Mouse (Mus musculus) kidney, embryonic 15.5 days (tissue): ENCODE measurements at regions not wholly inside any gene's neighbourhood (a gene's known extent, or its start where the extent isn't known, plus 50 kb on each side); places are given as distances from the start of the nearest gene placed in this dataset.
A peak's percentile ranks its signal among the peaks of the same experiment; 100 is the strongest.

Experiments
- ATAC-seq: fragments of 200-750 bp; cut with Nextera tagmentation; replicated peaks from 2 replicates; pipeline ENCODE4 v1.8.0; 2017; ENCODE audit warnings: moderate TSS enrichment; ENCODE audit not compliant: low FRiP score
- H3K27ac ChIP-seq: fragments of 300-500 bp; sonication (generic); 2 replicates; pipeline ENCODE4 v1.5.1; 2015; ENCODE audit warnings: mild to moderate bottlenecking, inconsistent platforms
- H3K27me3 ChIP-seq: fragments of 300-500 bp; sonication (generic); 2 replicates; pipeline ENCODE4 v1.6.1; 2015; ENCODE audit warnings: inconsistent platforms
- H3K36me3 ChIP-seq: fragments of 300-500 bp; sonication (generic); 2 replicates; pipeline ENCODE4 v1.6.1; 2015; ENCODE audit warnings: inconsistent platforms
- H3K4me1 ChIP-seq: fragments of 300-500 bp; sonication (generic); 2 replicates; pipeline ENCODE4 v1.6.1; 2015; ENCODE audit warnings: inconsistent platforms
- H3K4me2 ChIP-seq: fragments of 300-500 bp; sonication (generic); 2 replicates; pipeline ENCODE4 v1.6.1; 2015; ENCODE audit warnings: moderate library complexity, mild to moderate bottlenecking, inconsistent platforms
- H3K4me3 ChIP-seq: fragments of 300-500 bp; sonication (generic); replicated peaks from 2 replicates; pipeline ENCODE4 v1.5.1; 2015; ENCODE audit warnings: mild to moderate bottlenecking, inconsistent platforms
- H3K9ac ChIP-seq: fragments of 300-500 bp; sonication (generic); 2 replicates; pipeline ENCODE4 v1.6.1; 2015; ENCODE audit warnings: mild to moderate bottlenecking, inconsistent platforms
- H3K9me3 ChIP-seq: fragments of 300-500 bp; sonication (generic); replicated peaks from 2 replicates; pipeline ENCODE4 v1.6.1; 2016; ENCODE audit warnings: inconsistent platforms
- WGBS: fragments of 180-500 bp; shearing (Covaris S2); methylation state at CpG from one replicate; pipeline ENCODE4 v1.1.7; 2015; ENCODE audit warnings: mixed read lengths; 5-methylcytosine and 5-hydroxymethylcytosine counted together

DNA sequence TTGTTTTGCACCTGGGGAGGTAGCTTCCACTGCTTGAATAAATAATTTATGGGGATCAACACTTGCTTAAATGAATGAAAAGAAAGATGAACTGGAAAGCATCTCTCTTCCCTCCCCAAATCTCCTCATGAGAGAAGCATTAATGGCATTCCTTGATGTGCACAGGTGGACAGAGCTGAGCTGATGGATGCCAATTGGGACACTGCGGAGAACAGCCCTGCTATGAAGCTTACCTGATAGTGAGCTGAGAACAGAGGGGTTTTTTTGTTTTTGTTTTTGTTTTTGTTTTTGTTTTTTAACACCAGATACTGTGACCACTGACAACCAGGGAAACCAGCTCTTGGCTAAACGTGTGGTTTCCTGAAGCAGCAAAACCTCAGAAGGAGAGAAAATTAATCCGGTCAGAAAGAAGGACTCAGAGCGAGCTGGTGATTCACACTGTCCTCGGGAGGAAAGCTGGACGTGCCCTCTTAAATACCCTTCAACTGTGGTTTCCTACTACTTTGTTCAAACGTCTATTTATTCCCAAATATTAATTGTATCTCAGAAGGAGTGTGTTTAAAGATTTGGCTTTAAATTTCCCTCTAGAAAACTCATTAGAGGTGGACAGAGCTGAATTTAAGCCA, 128.0 kb upstream of the Zfand5 start:
- Histone ChIP-seq H3K9ac (no peak overlapping the region), H3K27me3 (no peaks in the 10 kb centered on the region), H3K4me2 (peak overlapping the region; percentile 37), H3K4me3 (no peak overlapping the region), H3K27ac (0 out of 2 replicates have a peak overlapping the region, but pooled peaks have one; percentile 30), H3K9me3 (no peaks in the 10 kb centered on the region), H3K4me1 (peaks cover 20% of the 10 kb centered on the region), H3K36me3 (no peaks in the 10 kb centered on the region)
- 0 out of 2 replicates have a peak, but pooled peaks have one; percentile 24 for ATAC-seq
- 28% methylated on average over 7 of the region's 7 CpGs for WGBS

DNA sequence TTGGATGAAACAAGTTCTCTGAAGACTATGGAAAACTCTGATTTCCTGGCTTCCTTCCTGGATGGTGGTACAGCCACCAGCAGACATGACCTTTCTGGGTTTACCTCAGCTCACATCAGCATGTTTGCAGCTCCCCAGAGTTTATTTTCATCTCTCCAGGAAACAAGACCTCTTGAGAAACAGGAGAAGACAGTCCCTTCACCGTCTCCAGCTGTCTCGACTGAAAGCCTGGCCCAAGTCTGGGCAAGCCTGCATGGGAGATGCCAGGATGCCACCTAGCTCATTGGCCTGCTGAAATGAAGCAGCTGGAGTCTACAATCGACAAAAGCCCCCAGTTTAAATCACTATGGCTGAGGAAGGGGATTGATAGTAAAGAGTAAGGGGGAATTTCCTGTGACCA, 131.6 kb upstream of the Zfand5 start:
- ATAC-seq: no peak
- Histone ChIP-seq H3K36me3 (no peaks in the 10 kb centered on the region), H3K4me3 (no peak overlapping the region), H3K4me2 (no peak overlapping the region), H3K9ac (no peak overlapping the region), H3K27me3 (no peaks in the 10 kb centered on the region), H3K9me3 (no peaks in the 10 kb centered on the region), H3K4me1 (peaks cover 20% of the 10 kb centered on the region), H3K27ac (no peak overlapping the region)
- WGBS: 30% methylated on average over 3 of the region's 3 CpGs

DNA sequence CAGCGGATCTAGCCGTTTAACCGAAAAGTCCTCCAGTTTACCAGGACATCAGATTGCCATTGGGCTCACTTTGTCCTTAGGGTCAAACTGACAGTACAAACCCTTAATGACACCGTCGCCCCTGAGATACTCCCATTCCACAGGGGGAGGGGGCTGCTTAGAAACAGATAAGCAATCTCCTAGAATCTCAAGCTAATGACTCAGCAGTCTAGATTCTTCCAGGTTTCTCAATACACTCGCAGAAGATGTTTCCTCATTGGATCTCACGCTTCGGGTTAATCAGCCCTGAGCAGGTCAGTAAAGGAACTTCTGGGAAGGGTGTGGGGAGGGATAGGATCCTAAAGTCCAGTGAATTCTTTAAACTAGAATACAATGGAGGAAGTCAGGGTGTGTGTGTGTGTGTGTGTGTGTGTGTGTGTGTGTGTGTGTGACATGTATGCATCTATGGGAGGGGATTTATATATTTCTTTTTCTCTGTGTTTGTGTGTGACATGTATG, 133.0 kb upstream of the Zfand5 start:
- no peak for ATAC-seq

DNA sequence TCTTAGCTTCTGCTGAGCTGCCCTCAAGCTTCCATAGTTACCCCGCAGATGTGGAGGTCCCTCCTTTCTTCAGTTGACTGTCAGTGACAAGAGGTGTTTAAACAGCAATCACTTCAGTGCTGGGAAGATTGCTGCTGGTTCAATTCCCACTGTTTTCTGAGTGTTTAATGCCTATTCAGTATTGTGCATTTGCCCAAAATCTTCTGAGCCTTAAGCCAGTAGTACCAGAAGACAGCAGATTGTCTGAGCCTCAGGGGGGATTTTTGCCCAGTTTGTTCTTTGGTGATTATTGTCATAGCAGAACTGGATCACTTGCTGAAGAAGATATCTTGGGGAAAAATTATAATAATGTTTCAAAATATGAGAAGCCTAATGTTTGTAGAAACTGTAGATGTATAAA, 135.3 kb upstream of the Zfand5 start:
- ATAC-seq: no peak
- no peaks in the 10 kb centered on the region for H3K9me3 ChIP-seq
- no peak overlapping the region for H3K9ac ChIP-seq
- H3K4me3 ChIP-seq: no peak overlapping the region
- no peak overlapping the region for H3K4me2 ChIP-seq
- H3K27ac ChIP-seq: no peak overlapping the region
- H3K4me1 ChIP-seq: no peaks in the 10 kb centered on the region
- no peaks in the 10 kb centered on the region for H3K27me3 ChIP-seq
- WGBS: 82% methylated on average over 1 of the region's 1 CpGs
- H3K36me3 ChIP-seq: no peaks in the 10 kb centered on the region

More for the DNA sequence above, 133.0 kb upstream of the Zfand5 start:
- Histone ChIP-seq H3K9ac (no peak overlapping the region), H3K4me1 (peaks cover 6% of the 10 kb centered on the region), H3K4me2 (no peak overlapping the region), H3K27me3 (no peaks in the 10 kb centered on the region), H3K36me3 (no peaks in the 10 kb centered on the region), H3K4me3 (no peak overlapping the region), H3K27ac (no peak overlapping the region), H3K9me3 (no peaks in the 10 kb centered on the region)
- WGBS: 78% methylated on average over 8 of the region's 8 CpGs

DNA sequence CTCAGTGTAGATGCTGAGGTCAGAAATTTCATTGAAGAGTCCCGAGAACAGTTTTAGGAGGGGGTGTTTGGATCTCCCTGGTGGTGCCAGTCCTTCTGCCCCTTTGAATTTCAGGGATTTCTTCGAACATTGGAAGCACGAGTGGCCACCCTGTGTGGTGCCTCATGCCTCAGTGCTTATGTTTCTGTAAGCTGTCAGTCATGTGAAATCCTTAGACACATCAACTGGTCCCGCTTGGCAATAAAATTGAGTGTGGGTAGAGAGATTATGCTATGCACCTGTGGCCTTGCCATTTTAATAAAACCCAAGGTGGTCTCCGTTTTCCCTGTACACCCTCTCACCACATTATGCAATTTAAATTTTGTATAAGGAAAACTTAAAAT, 136.1 kb upstream of the Zfand5 start:
- Histone ChIP-seq H3K4me2 (no peak overlapping the region), H3K27ac (no peak overlapping the region), H3K9me3 (no peaks in the 10 kb centered on the region), H3K4me1 (no peaks in the 10 kb centered on the region), H3K4me3 (no peak overlapping the region), H3K36me3 (no peaks in the 10 kb centered on the region), H3K9ac (no peak overlapping the region), H3K27me3 (no peaks in the 10 kb centered on the region)
- WGBS: 73% methylated on average over 5 of the region's 5 CpGs
- ATAC-seq: no peak

DNA sequence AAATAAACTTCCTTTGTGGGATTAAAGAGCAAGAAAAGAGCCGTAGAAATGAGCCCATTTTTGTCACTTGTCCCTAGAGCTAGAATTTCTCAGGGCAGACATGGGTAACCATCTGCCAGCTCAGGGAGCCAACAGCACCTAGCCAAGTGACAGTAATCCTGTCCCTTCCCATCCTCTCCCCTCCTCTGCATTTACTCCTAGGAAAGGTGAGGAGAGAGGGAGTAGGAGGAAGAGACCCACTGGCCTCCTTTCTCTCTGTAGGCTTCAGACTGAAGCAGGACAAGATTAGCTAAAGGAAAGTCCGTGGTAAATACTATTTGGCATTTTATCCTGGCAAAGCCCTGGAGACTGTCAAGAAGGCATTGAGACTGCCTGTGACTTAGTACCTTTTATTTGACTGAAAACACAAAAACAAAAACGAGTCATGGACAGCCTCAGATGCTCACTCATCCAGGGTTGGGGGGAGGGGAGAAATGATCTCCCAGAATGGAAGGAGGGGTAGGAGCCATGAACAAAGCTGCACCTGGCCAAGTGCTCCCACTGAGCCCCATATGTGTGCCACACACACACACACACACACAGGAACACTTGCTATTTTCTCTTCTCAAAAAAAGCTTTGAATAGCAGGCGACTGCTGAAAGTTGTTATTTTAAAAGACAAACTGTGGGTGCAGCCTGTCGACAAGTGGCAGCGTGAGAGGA, 136.6 kb upstream of the Zfand5 start:
- Histone ChIP-seq H3K4me2 (no peak overlapping the region), H3K4me1 (no peaks in the 10 kb centered on the region), H3K27me3 (no peaks in the 10 kb centered on the region), H3K9me3 (no peaks in the 10 kb centered on the region), H3K27ac (no peak overlapping the region), H3K4me3 (no peak overlapping the region), H3K36me3 (no peaks in the 10 kb centered on the region), H3K9ac (no peak overlapping the region)
- no peak for ATAC-seq
- WGBS: 54% methylated on average over 6 of the region's 6 CpGs

DNA sequence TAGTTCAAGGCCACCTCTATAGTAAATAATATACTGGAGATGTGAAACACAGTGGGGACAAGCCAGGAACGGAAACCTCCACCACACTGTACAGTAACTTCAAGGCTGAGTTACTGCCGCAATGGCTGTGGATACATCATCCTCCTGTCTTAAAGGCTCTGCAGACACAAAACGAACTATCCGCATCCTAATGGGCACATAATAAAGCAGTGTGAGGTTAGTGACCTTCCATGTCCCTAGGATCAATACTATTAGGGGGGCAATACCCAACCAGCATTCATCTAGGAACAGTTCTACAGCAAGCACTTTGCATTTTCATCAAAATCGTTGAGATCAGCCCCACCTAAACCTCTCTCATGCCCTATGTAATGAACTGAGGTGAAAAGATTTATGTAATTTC, 142.4 kb upstream of the Zfand5 start:
- Histone ChIP-seq H3K27me3 (no peaks in the 10 kb centered on the region), H3K9me3 (no peaks in the 10 kb centered on the region), H3K9ac (no peak overlapping the region), H3K4me1 (no peaks in the 10 kb centered on the region), H3K36me3 (no peaks in the 10 kb centered on the region), H3K4me2 (no peak overlapping the region), H3K4me3 (no peak overlapping the region), H3K27ac (no peak overlapping the region)
- no peak for ATAC-seq
- WGBS: 90% methylated on average over 5 of the region's 5 CpGs

DNA sequence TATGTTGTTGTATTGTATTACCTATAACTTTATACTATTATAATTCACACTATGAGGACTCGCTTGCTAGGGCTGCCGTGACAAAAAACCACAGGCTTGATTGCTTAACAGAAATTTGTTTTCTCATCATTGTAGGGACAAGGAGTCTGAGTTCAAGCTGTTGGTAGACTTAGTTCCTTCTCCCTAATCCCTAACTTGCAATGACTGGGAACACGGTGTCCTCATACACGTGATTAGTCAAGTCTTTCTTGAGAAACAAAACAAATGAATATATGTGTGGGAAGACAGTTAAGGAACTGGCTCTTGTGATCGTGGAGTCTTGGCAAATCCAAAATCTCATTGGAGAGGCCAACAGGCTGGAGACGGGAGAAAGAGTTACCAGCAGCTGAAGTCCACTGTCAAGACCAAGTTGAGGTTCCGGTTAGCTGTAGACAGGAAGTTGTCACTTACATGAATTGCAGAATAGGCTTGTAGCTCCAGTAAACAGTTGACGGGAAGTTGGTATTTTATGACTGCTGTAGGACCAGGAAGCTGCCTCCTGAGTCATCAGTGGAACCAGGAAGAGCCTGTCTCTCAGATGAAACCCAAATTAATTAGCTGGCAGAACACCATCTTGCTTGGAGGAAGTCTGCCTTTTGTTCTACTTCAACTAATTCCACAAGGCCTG, 144.9 kb upstream of the Zfand5 start:
- Histone ChIP-seq H3K4me3 (no peak overlapping the region), H3K27me3 (no peaks in the 10 kb centered on the region), H3K27ac (no peak overlapping the region), H3K9ac (no peak overlapping the region), H3K36me3 (no peaks in the 10 kb centered on the region), H3K4me1 (no peaks in the 10 kb centered on the region), H3K9me3 (no peaks in the 10 kb centered on the region), H3K4me2 (no peak overlapping the region)
- 86% methylated on average over 8 of the region's 8 CpGs for WGBS
- no peak for ATAC-seq

DNA sequence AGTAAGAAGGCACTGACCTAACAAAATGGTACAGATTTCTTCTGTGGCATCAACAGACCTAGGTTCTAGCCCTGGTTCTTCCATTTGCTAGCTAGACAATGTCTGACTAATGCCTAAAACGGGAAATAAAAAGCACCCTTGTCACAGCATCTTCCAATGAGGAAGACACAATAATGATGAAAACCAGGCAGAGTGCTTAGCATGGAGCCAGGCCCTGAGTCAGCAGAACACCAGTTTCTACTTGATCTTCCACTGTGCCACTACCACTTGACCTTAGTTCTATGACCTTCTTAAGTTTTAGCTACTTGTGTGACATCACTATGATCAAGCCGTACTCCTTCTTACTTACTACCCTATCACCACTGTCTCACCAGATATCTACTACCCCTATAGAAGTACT, 145.4 kb upstream of the Zfand5 start:
- H3K9me3 ChIP-seq: no peaks in the 10 kb centered on the region
- no peaks in the 10 kb centered on the region for H3K27me3 ChIP-seq
- no peak overlapping the region for H3K4me3 ChIP-seq
- WGBS: 83% methylated on average over 2 of the region's 2 CpGs
- no peak overlapping the region for H3K4me2 ChIP-seq
- H3K27ac ChIP-seq: no peak overlapping the region
- no peaks in the 10 kb centered on the region for H3K36me3 ChIP-seq
- ATAC-seq: no peak
- H3K9ac ChIP-seq: no peak overlapping the region
- no peaks in the 10 kb centered on the region for H3K4me1 ChIP-seq

DNA sequence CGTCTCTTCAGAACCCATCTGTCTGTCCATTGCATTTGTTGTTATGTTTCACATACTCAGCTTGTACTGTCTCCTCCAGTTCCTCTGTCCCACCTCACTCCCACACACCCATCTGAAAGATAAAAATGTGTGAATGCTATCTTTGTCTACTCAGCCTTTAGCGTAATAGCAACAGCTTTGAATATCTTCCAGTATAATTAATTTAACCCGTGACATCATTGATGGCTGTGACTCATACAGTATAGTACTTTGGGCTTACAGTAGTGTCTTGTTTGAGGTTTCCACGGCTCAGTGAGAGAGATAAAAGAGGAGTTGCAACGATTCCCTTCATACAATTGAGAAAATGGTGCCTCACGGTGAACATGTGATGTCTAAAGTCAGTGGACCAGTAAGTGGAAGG, 152.6 kb upstream of the Zfand5 start:
- 71% methylated on average over 6 of the region's 6 CpGs for WGBS
- Histone ChIP-seq H3K36me3 (no peaks in the 10 kb centered on the region), H3K4me3 (no peak overlapping the region), H3K4me2 (no peak overlapping the region), H3K27me3 (no peaks in the 10 kb centered on the region), H3K9ac (no peak overlapping the region), H3K9me3 (no peaks in the 10 kb centered on the region), H3K4me1 (no peaks in the 10 kb centered on the region), H3K27ac (no peak overlapping the region)
- no peak for ATAC-seq

DNA sequence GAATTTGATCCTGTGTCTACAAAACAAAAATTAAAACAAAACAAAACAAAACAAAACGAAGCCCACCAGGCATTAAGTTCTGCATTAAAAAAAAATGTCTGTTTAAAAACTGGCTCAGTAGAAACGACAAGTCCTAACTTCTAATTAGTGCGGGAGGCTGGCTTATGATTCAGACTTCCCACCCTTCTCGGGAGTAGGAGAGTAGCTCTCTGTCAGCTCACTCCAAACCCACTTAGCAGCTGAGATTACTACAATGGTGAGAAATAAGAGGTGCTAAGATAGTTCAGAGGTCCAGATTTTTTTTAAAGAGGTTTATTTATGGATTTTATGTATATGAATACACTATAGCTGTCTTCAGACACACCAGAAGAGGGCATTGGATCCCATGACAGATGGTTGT, 153.3 kb upstream of the Zfand5 start:
- Histone ChIP-seq H3K9me3 (no peaks in the 10 kb centered on the region), H3K9ac (no peak overlapping the region), H3K27me3 (no peaks in the 10 kb centered on the region), H3K4me2 (no peak overlapping the region), H3K4me1 (no peaks in the 10 kb centered on the region), H3K36me3 (no peaks in the 10 kb centered on the region), H3K4me3 (no peak overlapping the region), H3K27ac (no peak overlapping the region)
- WGBS: 82% methylated on average over 4 of the region's 4 CpGs
- ATAC-seq: no peak

DNA sequence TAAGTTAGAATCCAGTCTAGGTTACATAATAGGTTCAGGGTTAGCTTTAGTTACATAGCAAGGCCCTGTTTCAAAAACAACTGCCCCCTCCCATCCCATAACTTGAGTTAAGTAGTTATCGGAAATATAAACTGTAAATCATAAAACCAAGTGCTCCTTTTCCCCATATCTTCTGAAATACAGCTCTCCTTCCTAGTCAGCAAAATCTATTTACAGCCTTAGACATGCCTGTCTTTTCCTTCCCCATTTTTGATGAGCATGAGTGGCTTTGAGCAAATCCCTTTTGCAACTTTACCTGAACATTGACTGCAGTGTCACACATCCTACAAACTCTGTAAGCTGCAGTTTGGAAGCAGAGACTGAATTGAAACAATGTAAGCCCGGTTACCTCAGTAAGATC, 156.4 kb upstream of the Zfand5 start:
- Histone ChIP-seq H3K9me3 (no peaks in the 10 kb centered on the region), H3K9ac (no peak overlapping the region)

More for the DNA sequence above, 156.4 kb upstream of the Zfand5 start:
- H3K4me2 ChIP-seq: no peak overlapping the region
- H3K36me3 ChIP-seq: no peaks in the 10 kb centered on the region
- no peaks in the 10 kb centered on the region for H3K4me1 ChIP-seq
- H3K27me3 ChIP-seq: no peaks in the 10 kb centered on the region
- WGBS: 86% methylated on average over 2 of the region's 2 CpGs
- no peak overlapping the region for H3K4me3 ChIP-seq
- no peak overlapping the region for H3K27ac ChIP-seq
- ATAC-seq: no peak
